Mouse (Mus musculus) left cerebral cortex, postnatal 4 days (tissue): Measurements from ENCODE around the gene Dis3l. TPM values are rescaled to one million over a fixed set of nuclear protein-coding genes. Genes with fewer than 3 reads are reported as not detected.
"Not testable (repeated sequence)": the region's sequence is repeated elsewhere in the genome, so short reads cannot be mapped to it uniquely, and the experiment has no call there.

Experiments used
- DNase-seq: peaks from one replicate; pipeline ENCODE4 v3.0.0-alpha.2; 2022
- intact Hi-C: fragments of 180-260 bp; cut with DNase I; formaldehyde crosslinking; loops from one replicate; pipeline ENCODE4 v1.15.1; 2025
- total RNA-seq, 2 experiments: library from RNA; stranded (reverse); gene quantifications; 2 replicates each; pipeline ENCODE4 v1.2.3; 2021

The Dis3l gene
- total RNA-seq, 2 experiments from 2014 or later = 29.0 to 29.5 TPM

DNA sequence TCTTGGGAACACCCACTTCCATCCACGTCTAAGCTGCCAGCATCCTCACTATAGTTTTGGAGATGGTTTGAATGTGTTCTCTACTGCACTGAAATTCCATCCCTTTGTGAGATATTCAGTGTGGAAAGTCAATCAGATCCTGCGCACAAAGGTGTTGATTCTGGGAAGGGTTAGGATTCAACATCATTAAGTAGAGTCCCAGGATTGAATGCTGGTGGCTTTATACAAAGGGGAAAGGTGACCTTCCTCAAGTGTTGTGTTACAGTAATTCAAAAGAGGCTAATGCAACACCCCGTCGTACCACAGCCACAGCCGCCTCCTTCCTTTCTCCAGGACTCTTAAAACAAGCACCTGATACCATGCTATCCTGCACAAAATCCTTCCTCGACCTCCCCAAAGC is 5.3 kb downstream of the Dis3l start:
- no peak for DNase-seq

GRCm38 (mm10) chr9:64323976-64324375 is 17.1 kb downstream of the Dis3l start:
- DNase-seq = no peak
- intact Hi-C loops = no loop called here

More for the DNA sequence above, 5.3 kb downstream of the Dis3l start:
- intact Hi-C loops = no loop called here

DNA sequence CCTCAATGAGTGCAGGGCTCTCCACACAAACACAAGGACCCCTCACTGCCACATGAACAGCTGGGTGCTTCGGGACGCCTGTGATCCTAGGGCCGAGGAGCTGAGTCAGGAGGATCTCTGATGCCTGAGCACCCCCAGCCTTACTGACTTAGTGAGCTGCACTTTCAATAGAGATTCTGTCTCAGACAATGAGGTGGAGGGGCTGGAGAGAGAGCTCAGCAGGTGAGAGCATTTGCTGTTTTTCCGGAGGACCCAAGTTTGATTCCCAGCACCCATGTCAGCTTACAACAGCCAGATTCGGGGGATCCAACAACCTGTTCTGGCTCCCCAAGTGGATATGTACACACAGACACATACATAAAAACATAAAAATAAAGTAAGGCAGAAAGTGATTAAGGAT is 24.1 kb downstream of the Dis3l start:
- no peak for DNase-seq
- intact Hi-C loops = no loop called here

- intact Hi-C loops = no loop called here
- DNase-seq = no peak
These were observed 26.4 kb downstream of the Dis3l start for GRCm38 (mm10) chr9:64314696-64315095.

DNA sequence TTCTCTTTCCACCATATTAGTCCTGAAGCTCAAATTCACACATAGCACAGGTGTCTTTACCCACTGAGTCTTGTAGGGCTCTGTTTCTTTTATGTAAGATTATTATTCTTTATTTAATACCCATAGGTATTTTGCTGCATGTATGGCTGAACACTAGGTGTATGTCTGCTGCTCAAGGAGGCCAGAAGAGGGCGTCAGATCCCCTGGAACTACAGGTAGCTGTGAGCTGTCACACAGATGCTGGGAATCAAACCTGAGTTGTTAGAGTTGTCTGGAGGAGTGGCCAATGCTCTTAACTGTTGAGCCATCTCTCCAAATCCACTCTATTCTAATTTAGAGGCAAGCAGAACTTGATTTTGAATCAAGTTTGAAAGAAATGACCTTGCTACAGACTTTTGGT is 29.0 kb downstream of the Dis3l start:
- no peak for DNase-seq

GRCm38 (mm10) chr9:64310996-64311785 is 29.9 kb downstream of the Dis3l start:
- no peak for DNase-seq
- intact Hi-C loops = no loop called here

More for the DNA sequence above, 29.0 kb downstream of the Dis3l start:
- intact Hi-C loops = no loop called here

GRCm38 (mm10) chr9:64306476-64307312 is 34.4 kb downstream of the Dis3l start:
- intact Hi-C loops = no loop called here
- no peak for DNase-seq

GRCm38 (mm10) chr9:64303086-64303485 is 38.0 kb downstream of the Dis3l start:
- intact Hi-C loops, DNase-seq: not testable (repeated sequence)

GRCm38 (mm10) chr9:64282404-64282987 is 58.6 kb downstream of the Dis3l start:
- intact Hi-C loops = no loop called here
- DNase-seq = no peak

GRCm38 (mm10) chr9:64281781-64282178 is 59.3 kb downstream of the Dis3l start:
- DNase-seq = no peak
- intact Hi-C loops = no loop called here

GRCm38 (mm10) chr9:64281105-64281780 is 59.8 kb downstream of the Dis3l start, which contains the start of gene Tipin:
Gene Tipin, plus strand, starts transcription at chr9:64281581.
- peak; percentile 95 for DNase-seq
- intact Hi-C loops = no loop called here

- DNase-seq = no peak
- intact Hi-C loops = no loop called here
These were observed 62.3 kb downstream of the Dis3l start for GRCm38 (mm10) chr9:64278665-64279310.

- intact Hi-C loops = no loop called here
- DNase-seq = peak; percentile 74
These were observed 63.4 kb downstream of the Dis3l start for GRCm38 (mm10) chr9:64277706-64278105.

DNA sequence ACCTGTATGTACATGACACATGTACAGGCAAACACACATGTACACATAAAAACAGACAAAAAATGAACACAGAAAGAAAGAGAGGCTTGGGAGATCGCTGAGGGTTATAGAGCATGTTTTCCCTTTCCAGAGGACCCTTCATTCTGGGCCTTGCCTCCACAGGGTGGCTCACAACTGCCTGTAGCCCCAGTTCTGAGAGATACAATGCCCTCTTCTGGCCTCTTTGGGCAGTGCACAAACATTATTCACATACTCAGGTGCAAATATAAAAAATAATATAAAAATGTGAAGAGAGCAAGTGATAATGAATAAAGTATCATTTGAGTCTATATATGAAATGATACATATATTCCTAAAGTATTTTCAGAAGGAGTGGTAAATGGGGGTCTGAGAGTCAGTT is 66.2 kb downstream of the Dis3l start:
- intact Hi-C loops = no loop called here
- no peak for DNase-seq

- no peak for DNase-seq
- intact Hi-C loops = no loop called here
These were observed 66.8 kb downstream of the Dis3l start for GRCm38 (mm10) chr9:64274291-64274690.

DNA sequence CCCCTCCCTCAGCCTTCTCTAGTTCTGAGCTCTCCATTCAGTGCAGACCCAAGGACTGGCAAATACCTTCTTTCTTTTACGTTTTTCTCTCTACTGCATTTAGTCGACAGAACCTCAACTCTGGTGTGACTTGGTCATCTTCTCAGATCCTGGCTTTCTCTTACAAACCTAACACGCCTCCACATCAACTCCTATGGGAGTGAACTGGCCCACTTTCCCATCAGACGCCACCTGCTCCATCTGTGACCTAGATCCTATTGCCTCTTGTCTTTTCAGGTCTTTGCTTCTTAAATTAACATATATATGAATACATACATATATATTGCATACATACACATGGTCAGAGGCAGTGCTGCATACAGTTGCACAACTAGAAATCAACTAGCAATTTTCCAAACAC is 67.3 kb downstream of the Dis3l start:
- DNase-seq = no peak
- intact Hi-C loops = no loop called here

DNA sequence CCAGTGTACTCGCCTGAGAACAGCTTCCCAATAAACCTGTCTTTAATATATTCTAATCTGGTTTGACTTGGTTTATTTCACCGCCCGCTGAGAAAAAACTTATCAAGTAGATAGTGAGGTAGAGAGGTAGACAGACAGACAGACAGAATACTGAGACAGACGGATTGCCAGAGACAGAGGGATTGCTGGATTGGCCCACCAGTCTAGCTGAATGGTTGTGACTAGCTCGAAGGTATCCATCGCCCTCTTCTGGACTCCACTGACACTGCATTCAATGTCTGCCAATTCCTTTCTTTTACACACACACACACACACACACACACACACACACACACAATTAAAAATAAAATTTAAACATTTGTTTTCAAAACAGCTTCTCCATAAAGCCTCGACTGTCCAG is 68.5 kb downstream of the Dis3l start:
- peak; percentile 35 for DNase-seq
- intact Hi-C loops = no loop called here

DNA sequence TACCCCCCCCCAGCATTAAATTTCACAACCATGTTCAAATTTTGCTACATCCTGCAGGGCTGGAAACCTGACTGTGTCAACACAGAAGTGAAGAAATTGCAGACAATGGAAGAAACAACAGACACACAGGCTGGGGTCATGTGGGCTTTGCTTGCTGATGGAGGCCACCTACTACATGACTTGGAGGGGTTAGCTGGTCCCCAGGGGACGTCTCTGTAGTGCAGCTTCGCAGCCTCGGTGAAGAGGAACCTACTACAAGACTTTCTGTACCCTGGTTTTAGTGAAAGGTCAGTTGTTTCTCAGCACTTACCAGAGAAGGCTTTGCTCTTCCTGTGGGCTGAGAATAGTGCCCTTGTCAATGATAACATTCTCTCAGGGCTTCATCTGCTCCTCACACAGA is 69.8 kb downstream of the Dis3l start:
- no peak for DNase-seq
- intact Hi-C loops = no loop called here

- DNase-seq, intact Hi-C loops: not testable (repeated sequence)
These were observed 72.3 kb downstream of the Dis3l start for GRCm38 (mm10) chr9:64268836-64269235.

DNA sequence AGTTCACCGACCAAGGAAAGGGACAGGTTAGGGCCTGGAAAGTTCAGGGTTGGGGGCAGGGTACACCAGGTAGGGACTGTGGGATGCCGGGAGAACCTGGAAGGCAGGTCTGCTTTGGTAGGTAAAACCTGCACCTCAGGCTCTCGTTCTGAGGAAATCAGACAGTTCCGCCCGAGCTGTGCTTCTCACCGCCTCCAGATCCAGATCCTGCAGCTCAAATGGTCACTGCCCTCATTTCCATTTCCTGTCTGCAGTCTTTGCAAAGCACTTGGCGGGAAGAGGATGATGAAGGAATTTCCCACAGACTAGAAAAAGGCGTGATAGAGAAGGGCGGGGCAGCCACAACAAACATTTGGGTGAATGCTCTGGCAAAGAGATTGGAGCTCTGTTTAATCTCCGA is 72.9 kb downstream of the Dis3l start:
- intact Hi-C loops = no loop called here
- no peak for DNase-seq
